Mouse (Mus musculus) heart, adult 2 months (tissue): ENCODE data around the gene Prrt1.

Experiments used
- CTCF ChIP-seq: fragments of 200-600 bp; IDR thresholded peaks from 2 replicates; pipeline ENCODE4 v1.8.1; 2022; ENCODE audit warnings: antibody characterized with exemption, mild to moderate bottlenecking, moderate library complexity
- POLR2A ChIP-seq: fragments of 200-500 bp; IDR thresholded peaks from 2 replicates; pipeline ENCODE4 v1.6.1; 2011; ENCODE audit warnings: mild to moderate bottlenecking, low read depth, low read length, control low read depth; ENCODE audit not compliant: insufficient read depth

- TF ChIP-seq POLR2A (no peak), CTCF (no peak)
These were observed 23.7 kb downstream of the Prrt1 start for GRCm38 (mm10) chr17:34652985-34653384.
